Mouse (Mus musculus) myocyte (in vitro differentiated cells): ENCODE results near the gene P2ry2.

Experiments used
- CEBPB ChIP-seq: IDR thresholded peaks from 2 replicates; pipeline ENCODE4 v1.6.1; 2011; ENCODE audit warnings: mild to moderate bottlenecking, moderate library complexity; ENCODE audit not compliant: poor library complexity, insufficient read depth, severe bottlenecking
- E2F4 ChIP-seq: IDR thresholded peaks from one replicate; pipeline ENCODE4 v1.6.1; 2011; ENCODE audit warnings: mild to moderate bottlenecking, control low read depth, moderate library complexity; ENCODE audit not compliant: insufficient read depth
- MAX ChIP-seq: IDR thresholded peaks from one replicate; pipeline ENCODE4 v1.6.1; 2011; ENCODE audit warnings: low read depth, mild to moderate bottlenecking, control low read depth
- MYOD1 ChIP-seq, 3 experiments: IDR thresholded peaks; one replicate each; pipeline ENCODE4 v1.6.1; 2011; ENCODE audit warnings: control low read depth in 2 of 3, low read depth in 2 of 3, mild to moderate bottlenecking in 2 of 3, moderate library complexity in 1 of 3; ENCODE audit not compliant: insufficient read length in 2 of 3, control insufficient read depth in 1 of 3
- MYOG ChIP-seq, 3 experiments: IDR thresholded peaks; one replicate each; pipeline ENCODE4 v1.6.1; 2011; ENCODE audit warnings: control low read depth in 2 of 3, low read depth in 2 of 3, mild to moderate bottlenecking in 2 of 3; ENCODE audit not compliant: insufficient read length in 2 of 3, control insufficient read depth in 1 of 3, insufficient read depth in 1 of 3
- POLR2A ChIP-seq: IDR thresholded peaks from one replicate; pipeline ENCODE4 v1.6.1; 2011; ENCODE audit warnings: low read depth, mild to moderate bottlenecking, control low read depth, moderate library complexity; ENCODE audit not compliant: insufficient read length
- POLR2AphosphoS2 ChIP-seq: IDR thresholded peaks from one replicate; pipeline ENCODE4 v1.6.1; 2011; ENCODE audit warnings: low read depth, control low read depth; ENCODE audit not compliant: insufficient read length
- REST ChIP-seq: IDR thresholded peaks from one replicate; pipeline ENCODE4 v1.6.1; 2011; ENCODE audit warnings: mild to moderate bottlenecking, control low read depth, moderate library complexity; ENCODE audit not compliant: insufficient read depth, insufficient read length
- TCF3 ChIP-seq: IDR thresholded peaks from one replicate; pipeline ENCODE4 v1.6.1; 2011; ENCODE audit warnings: low read depth, control low read depth; ENCODE audit not compliant: insufficient read length
- USF1 ChIP-seq: IDR thresholded peaks from one replicate; pipeline ENCODE4 v1.6.1; 2011; ENCODE audit warnings: low read depth, mild to moderate bottlenecking, control low read depth, moderate library complexity

GRCm38 (mm10) chr7:101010741-101011140 is 1.9 kb downstream of the P2ry2 start:
- TF ChIP-seq POLR2AphosphoS2 (no peak), MYOD1 (IDR thresholded peaks at IDR 0.05; ENCODE audit: control insufficient read depth in 1 of 3, insufficient read length in 2 of 3, low read depth in 2 of 3) (no peak), MYOG (IDR thresholded peaks at IDR 0.05; ENCODE audit: control insufficient read depth in 1 of 3, insufficient read depth in 1 of 3, insufficient read length in 2 of 3, low read depth in 2 of 3) (no peak), POLR2A (no peak), CEBPB (no peak), E2F4 (no peak), MAX (no peak), TCF3 (no peak), REST (no peak), USF1 (no peak)
